Mouse (Mus musculus): ENCODE results near the gene Prmt3. TPM values are rescaled to one million over a fixed set of nuclear protein-coding genes. Genes with fewer than 3 reads are reported as not detected.

Prmt3 gene
- total RNA-seq, 2 experiments from 2014 or later: 9.8 to 12.1 TPM

- no peak for DNase-seq (ENCODE audit: low spot score)
- intact Hi-C loops (cut with DNase I): no loop called here
Observed at GRCm38 (mm10) chr7:49786618-49787382, 8.7 kb downstream of the Prmt3 start.

GRCm38 (mm10) chr7:49787383-49787645 lies 9.2 kb downstream of the Prmt3 start:
- intact Hi-C loops (cut with DNase I): no loop called here
- no peak for DNase-seq (ENCODE audit: low spot score)

GRCm38 (mm10) chr7:49794304-49794703 lies 16.2 kb downstream of the Prmt3 start:
- DNase-seq (ENCODE audit: low spot score): no peak
- intact Hi-C loops (cut with DNase I): no loop called here

GRCm38 (mm10) chr7:49797171-49797570 lies 19.0 kb downstream of the Prmt3 start:
- intact Hi-C loops (cut with DNase I): no loop called here
- no peak for DNase-seq (ENCODE audit: low spot score)

- DNase-seq (ENCODE audit: low spot score): no peak
- intact Hi-C loops (cut with DNase I): no loop called here
Observed at GRCm38 (mm10) chr7:49803511-49803910, 25.4 kb downstream of the Prmt3 start.

- DNase-seq (ENCODE audit: low spot score): no peak
- intact Hi-C loops (cut with DNase I): no loop called here
Observed at GRCm38 (mm10) chr7:49804638-49805165, 26.6 kb downstream of the Prmt3 start.

GRCm38 (mm10) chr7:49805618-49806017 lies 27.5 kb downstream of the Prmt3 start:
- intact Hi-C loops (cut with DNase I): no loop called here
- DNase-seq (ENCODE audit: low spot score): no peak

GRCm38 (mm10) chr7:49807093-49807682 lies 29.0 kb downstream of the Prmt3 start:
- no peak for DNase-seq (ENCODE audit: low spot score)
- intact Hi-C loops (cut with DNase I): no loop called here

GRCm38 (mm10) chr7:49807846-49808622 lies 29.9 kb downstream of the Prmt3 start:
- intact Hi-C loops (cut with DNase I): no loop called here
- no peak for DNase-seq (ENCODE audit: low spot score)

- intact Hi-C loops (cut with DNase I): no loop called here
- no peak for DNase-seq (ENCODE audit: low spot score)
Observed at GRCm38 (mm10) chr7:49809100-49809499, 31.0 kb downstream of the Prmt3 start.

- intact Hi-C loops (cut with DNase I): no loop called here
- no peak for DNase-seq (ENCODE audit: low spot score)
Observed at GRCm38 (mm10) chr7:49809562-49809961, 31.4 kb downstream of the Prmt3 start.

- intact Hi-C loops (cut with DNase I): no loop called here
- DNase-seq (ENCODE audit: low spot score): no peak
Observed at GRCm38 (mm10) chr7:49811346-49811745, 33.2 kb downstream of the Prmt3 start.

- intact Hi-C loops (cut with DNase I): no loop called here
- DNase-seq (ENCODE audit: low spot score): no peak
Observed at GRCm38 (mm10) chr7:49819393-49819792, 41.2 kb downstream of the Prmt3 start.

- no peak for DNase-seq (ENCODE audit: low spot score)
- intact Hi-C loops (cut with DNase I): no loop called here
Observed at GRCm38 (mm10) chr7:49821370-49821769, 43.2 kb downstream of the Prmt3 start.

- no peak for DNase-seq (ENCODE audit: low spot score)
- intact Hi-C loops (cut with DNase I): no loop called here
Observed at GRCm38 (mm10) chr7:49822028-49822427, 43.9 kb downstream of the Prmt3 start.

GRCm38 (mm10) chr7:49823595-49823994 lies 45.4 kb downstream of the Prmt3 start:
- DNase-seq (ENCODE audit: low spot score): no peak
- intact Hi-C loops (cut with DNase I): no loop called here

GRCm38 (mm10) chr7:49824043-49824442 lies 45.9 kb downstream of the Prmt3 start:
- intact Hi-C loops (cut with DNase I): no loop called here
- DNase-seq (ENCODE audit: low spot score): no peak

- DNase-seq (ENCODE audit: low spot score): no peak
- intact Hi-C loops (cut with DNase I): no loop called here
Observed at GRCm38 (mm10) chr7:49824581-49824980, 46.4 kb downstream of the Prmt3 start.

- no peak for DNase-seq (ENCODE audit: low spot score)
- intact Hi-C loops (cut with DNase I): no loop called here
Observed at GRCm38 (mm10) chr7:49825492-49825891, 47.3 kb downstream of the Prmt3 start.

- DNase-seq (ENCODE audit: low spot score): no peak
- intact Hi-C loops (cut with DNase I): no loop called here
Observed at GRCm38 (mm10) chr7:49827920-49828319, 49.8 kb downstream of the Prmt3 start.
